Mouse (Mus musculus) left cerebral cortex, adult 9 months (tissue): Measurements from ENCODE around the gene Pgap2.
A peak's percentile ranks its signal among the peaks of the same experiment; 100 is the strongest.

ENCODE experiments used
- DNase-seq, 2 experiments: peaks; one replicate each; pipeline ENCODE4 v3.0.0; 2022; ENCODE audit warnings: low spot score in 2 of 2

Pgap2 gene

GRCm38 (mm10) chr7:102209756-102210721 is at the start of gene Pgap2, which contains the start of gene Nup98:
Gene Pgap2 (plus strand): TSS chr7:102210208.
Gene Nup98 (minus strand): TSS chr7:102210176.
- peak; percentile 98 to 99 for DNase-seq

GRCm38 (mm10) chr7:102170300-102170699 is 39.7 kb upstream of the Pgap2 start:
- DNase-seq = no peak

- DNase-seq = no peak
Measured at GRCm38 (mm10) chr7:102183849-102184248, 26.2 kb upstream of the Pgap2 start.

- no peak for DNase-seq
Measured at GRCm38 (mm10) chr7:102192356-102192755, 17.7 kb upstream of the Pgap2 start.

GRCm38 (mm10) chr7:102200576-102200975 is 9.4 kb upstream of the Pgap2 start:
- DNase-seq = no peak

GRCm38 (mm10) chr7:102200996-102201785 is 8.8 kb upstream of the Pgap2 start:
- no peak for DNase-seq

GRCm38 (mm10) chr7:102204296-102204857 is 5.6 kb upstream of the Pgap2 start:
- no peak for DNase-seq

GRCm38 (mm10) chr7:102205646-102206045 is 4.4 kb upstream of the Pgap2 start:
- DNase-seq = no peak

- DNase-seq = no peak
Measured at GRCm38 (mm10) chr7:102208806-102209363, 1.1 kb upstream of the Pgap2 start.

- DNase-seq = no peak
Measured at GRCm38 (mm10) chr7:102211071-102211470, 1.1 kb downstream of the Pgap2 start.

GRCm38 (mm10) chr7:102221899-102222298 is 11.9 kb downstream of the Pgap2 start:
- no peak for DNase-seq

GRCm38 (mm10) chr7:102222336-102222735 is 12.3 kb downstream of the Pgap2 start:
- no peak for DNase-seq

- no peak for DNase-seq
Measured at GRCm38 (mm10) chr7:102222830-102223556, 13.0 kb downstream of the Pgap2 start.

GRCm38 (mm10) chr7:102223883-102224738 is 14.1 kb downstream of the Pgap2 start:
- no peak for DNase-seq

- no peak for DNase-seq
Measured at GRCm38 (mm10) chr7:102226051-102226450, 16.0 kb downstream of the Pgap2 start.

GRCm38 (mm10) chr7:102228049-102228670 is 18.2 kb downstream of the Pgap2 start:
- no peak for DNase-seq

GRCm38 (mm10) chr7:102229814-102230213 is 19.8 kb downstream of the Pgap2 start:
- no peak for DNase-seq

- DNase-seq = no peak
Measured at GRCm38 (mm10) chr7:102233059-102233458, 23.1 kb downstream of the Pgap2 start.

- peak in 1 of 2 experiments; percentile 53 for DNase-seq
Measured at GRCm38 (mm10) chr7:102238686-102239286, 28.8 kb downstream of the Pgap2 start.
